Mouse (Mus musculus) liver, postnatal 0 days (tissue): ENCODE measurements around the gene Zfp786. TPM values are rescaled to one million over a fixed set of nuclear protein-coding genes. Genes with fewer than 3 reads are reported as not detected.
A peak's percentile ranks its signal among the peaks of the same experiment; 100 is the strongest.

Experiments used
- ATAC-seq: fragments of 200-750 bp; cut with Nextera tagmentation; 2 replicates; pipeline ENCODE4 v1.8.0; 2017; ENCODE audit warnings: mild to moderate bottlenecking, moderate library complexity
- DNase-seq: peaks from one replicate; pipeline ENCODE4 v3.0.0-alpha.2; 2016
- H3K27ac ChIP-seq: fragments of 300-500 bp; sonication (generic); 2 replicates; pipeline ENCODE4 v1.5.1; 2014; ENCODE audit warnings: antibody characterized with exemption, moderate library complexity, mild to moderate bottlenecking, low read depth
- H3K27me3 ChIP-seq: fragments of 300-500 bp; sonication (generic); 2 replicates; pipeline ENCODE4 v1.6.1; 2014; ENCODE audit warnings: low read length, control low read depth, mixed read lengths; ENCODE audit not compliant: insufficient read depth
- H3K36me3 ChIP-seq: fragments of 300-500 bp; sonication (generic); replicated peaks from 2 replicates; pipeline ENCODE4 v1.6.1; 2014; ENCODE audit warnings: mild to moderate bottlenecking, control low read depth, low read length, moderate library complexity, mixed read lengths; ENCODE audit not compliant: insufficient read depth
- H3K4me1 ChIP-seq: fragments of 300-500 bp; sonication (generic); 2 replicates; pipeline ENCODE4 v1.6.1; 2014; ENCODE audit warnings: antibody characterized with exemption, mild to moderate bottlenecking, control low read depth; ENCODE audit not compliant: insufficient read depth
- H3K4me2 ChIP-seq: fragments of 300-500 bp; sonication (generic); 2 replicates; pipeline ENCODE4 v1.6.1; 2014; ENCODE audit warnings: low read depth, mild to moderate bottlenecking, low read length, moderate library complexity, mixed read lengths
- H3K4me3 ChIP-seq: fragments of 300-500 bp; sonication (generic); 2 replicates; pipeline ENCODE4 v1.5.1; 2014; ENCODE audit warnings: low read depth, low read length
- H3K9ac ChIP-seq: fragments of 300-500 bp; sonication (generic); replicated peaks from 2 replicates; pipeline ENCODE4 v1.6.1; 2014; ENCODE audit warnings: mild to moderate bottlenecking, moderate library complexity
- H3K9me3 ChIP-seq: fragments of 300-500 bp; sonication (generic); 2 replicates; pipeline ENCODE4 v1.6.1; 2016; ENCODE audit warnings: mild to moderate bottlenecking, control low read depth, low read length, mixed read lengths
- CTCF ChIP-seq: sonication (generic); IDR thresholded peaks from 2 replicates; pipeline ENCODE4 v1.5.1; 2016; ENCODE audit warnings: antibody characterized with exemption, low read depth
- EP300 ChIP-seq: IDR thresholded peaks from 2 replicates; pipeline ENCODE4 v1.6.1; 2016; ENCODE audit warnings: antibody characterized with exemption, low read depth, mild to moderate bottlenecking
- WGBS: fragments of 180-500 bp; shearing (Covaris S2); extraction: QIAGEN DNeasy Blood & Tissue Kit; methylation state at CpG from one replicate; pipeline ENCODE4 v1.1.7; 2014; ENCODE audit not compliant: insufficient replicate concordance; 5-methylcytosine and 5-hydroxymethylcytosine counted together
- polyA plus RNA-seq: library from polyadenylated mRNA; unstranded; fragments of >200 nt; fragmentation: Nextera tagmentation; extraction: Ambion mirVana; gene quantifications from 2 replicates; pipeline ENCODE4 v1.2.1, GENCODE M21; 2015

Gene Zfp786
- polyA plus RNA-seq, 1 experiment from 2014 or later: 0.51 TPM

DNA sequence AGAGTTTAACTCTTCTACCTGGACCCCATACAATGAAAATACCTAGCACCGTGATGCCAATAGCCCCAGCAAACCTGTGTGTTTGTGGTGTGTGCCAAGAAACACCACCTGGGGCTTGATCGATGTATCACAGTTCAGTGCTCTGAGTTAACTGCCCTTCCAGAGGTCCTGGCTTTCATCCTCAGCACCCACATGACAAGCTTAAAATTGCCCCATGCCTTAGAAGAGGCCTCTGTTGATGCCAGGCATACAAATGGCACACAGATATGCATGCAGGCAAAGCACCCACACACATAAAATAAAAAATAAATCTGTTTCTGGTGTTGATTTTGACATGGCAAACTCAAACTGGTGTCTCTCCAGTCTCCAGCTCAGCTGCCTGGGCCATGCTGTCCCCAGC is 38.1 kb downstream of the Zfp786 start:
- Histone ChIP-seq H3K4me1 (peaks cover 4% of the 10 kb centered on the region), H3K27me3 (no peaks in the 10 kb centered on the region), H3K27ac (no peak overlapping the region), H3K4me3 (no peak overlapping the region), H3K9ac (no peak overlapping the region), H3K36me3 (peaks cover 19% of the 10 kb centered on the region), H3K9me3 (no peaks in the 10 kb centered on the region), H3K4me2 (no peak overlapping the region)
- DNase-seq: no peak
- WGBS: 78% methylated on average over 2 of the region's 2 CpGs
- TF ChIP-seq CTCF: no peak
- TF ChIP-seq EP300: no peak
- no peak for ATAC-seq

- Histone ChIP-seq H3K27ac (no peak overlapping the region), H3K9ac (no peak overlapping the region), H3K4me1 (peaks cover 4% of the 10 kb centered on the region), H3K27me3 (no peaks in the 10 kb centered on the region), H3K4me2 (no peak overlapping the region), H3K9me3 (no peaks in the 10 kb centered on the region), H3K4me3 (no peak overlapping the region), H3K36me3 (peaks cover 5% of the 10 kb centered on the region)
- WGBS: 36% methylated on average over 2 of the region's 2 CpGs
- peak; percentile 64 for DNase-seq
- TF ChIP-seq CTCF (no peak), EP300 (no peak)
- peak; percentile 38 for ATAC-seq
Observed at GRCm38 (mm10) chr6:47790745-47791144, 39.9 kb downstream of the Zfp786 start.

DNA sequence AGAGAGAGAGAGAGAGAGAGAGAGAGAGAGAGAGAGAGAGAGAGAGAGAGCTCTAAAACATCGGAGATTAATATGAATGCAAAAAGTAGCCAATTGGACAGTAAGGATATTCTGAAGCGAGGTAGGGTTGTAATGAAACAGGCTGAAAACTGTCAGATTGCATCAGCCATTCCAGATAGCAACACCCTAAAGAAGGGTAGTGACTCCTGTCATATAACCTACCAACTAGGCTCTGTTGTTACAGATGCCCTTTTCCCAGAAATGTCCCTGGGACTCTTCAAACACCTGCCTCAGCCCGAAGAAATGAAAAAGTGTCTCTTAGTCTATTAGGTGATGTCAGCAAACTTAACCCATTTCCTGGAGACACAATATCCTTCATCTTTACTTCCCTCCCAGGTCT is 41.8 kb downstream of the Zfp786 start:
- H3K27me3 ChIP-seq: no peaks in the 10 kb centered on the region
- H3K27ac ChIP-seq: peak overlapping the region; percentile 95
- H3K4me2 ChIP-seq: peak overlapping the region; percentile 84
- H3K36me3 ChIP-seq: no peaks in the 10 kb centered on the region
- H3K4me3 ChIP-seq: peak overlapping the region; percentile 55
- TF ChIP-seq CTCF (no peak), EP300 (no peak)
- no peak for DNase-seq
- H3K4me1 ChIP-seq: peaks cover 4% of the 10 kb centered on the region
- WGBS: 25% methylated on average over 3 of the region's 3 CpGs
- H3K9ac ChIP-seq: peak overlapping the region; percentile 79
- peak; percentile 14; the same call in 1 of the 2 replicates for ATAC-seq
- H3K9me3 ChIP-seq: no peaks in the 10 kb centered on the region

GRCm38 (mm10) chr6:47787941-47788736 is 42.5 kb downstream of the Zfp786 start:
- Histone ChIP-seq H3K27ac (peak overlapping the region; percentile 95), H3K36me3 (no peaks in the 10 kb centered on the region), H3K4me1 (peaks cover 4% of the 10 kb centered on the region), H3K27me3 (no peaks in the 10 kb centered on the region), H3K4me2 (peak overlapping the region; percentile 84), H3K9ac (peak overlapping the region; percentile 79), H3K9me3 (no peaks in the 10 kb centered on the region), H3K4me3 (peak overlapping the region; percentile 55)
- ATAC-seq (peak; percentile 92), DNase-seq (peak; percentile 74)
- WGBS: under 1% methylated on average over 18 of the region's 18 CpGs
- peak; percentile 67 for TF ChIP-seq EP300
- peak; percentile 30 for TF ChIP-seq CTCF

DNA sequence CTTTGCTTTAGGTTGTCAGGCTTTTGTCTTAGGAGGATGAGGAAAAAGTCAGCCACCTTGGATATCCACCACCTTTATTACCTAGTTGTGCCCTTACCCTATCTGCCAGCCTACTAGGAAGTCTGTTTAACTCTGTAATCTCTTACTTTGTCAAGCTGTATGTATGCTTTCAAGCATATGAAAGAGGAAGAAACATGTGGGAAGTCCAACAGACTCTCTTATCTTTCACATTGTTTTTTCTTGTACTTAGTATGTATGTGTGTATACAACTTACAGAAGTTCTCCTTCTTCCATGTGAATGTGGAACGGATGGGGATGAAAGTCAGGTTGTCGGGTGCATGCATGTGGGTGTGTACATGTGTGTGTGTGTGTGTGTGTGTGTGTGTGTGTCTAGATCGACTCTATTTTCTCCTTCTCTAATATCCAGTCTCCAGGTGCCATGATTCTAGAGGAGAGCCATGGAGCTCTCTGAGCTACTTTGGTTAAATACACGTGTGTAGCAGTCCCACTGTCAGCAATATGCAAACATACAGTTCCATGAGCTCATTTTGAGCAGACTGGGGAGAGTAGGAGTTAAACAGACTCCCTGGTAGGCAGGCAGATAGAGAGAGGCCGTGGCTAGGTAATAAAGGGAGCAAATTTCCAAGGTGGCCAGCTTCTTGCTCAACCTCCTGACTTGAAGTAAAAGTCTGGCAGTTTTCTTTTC is 45.8 kb downstream of the Zfp786 start:
- peaks cover 4% of the 10 kb centered on the region for H3K4me1 ChIP-seq
- no peaks in the 10 kb centered on the region for H3K36me3 ChIP-seq
- H3K27ac ChIP-seq: no peak overlapping the region
- no peak for TF ChIP-seq EP300
- no peak for TF ChIP-seq CTCF
- DNase-seq (no peak), ATAC-seq (no peak)
- H3K9me3 ChIP-seq: no peaks in the 10 kb centered on the region
- 57% methylated on average over 5 of the region's 5 CpGs for WGBS
- no peak overlapping the region for H3K4me3 ChIP-seq
- no peak overlapping the region for H3K9ac ChIP-seq
- no peak overlapping the region for H3K4me2 ChIP-seq
- H3K27me3 ChIP-seq: no peaks in the 10 kb centered on the region

DNA sequence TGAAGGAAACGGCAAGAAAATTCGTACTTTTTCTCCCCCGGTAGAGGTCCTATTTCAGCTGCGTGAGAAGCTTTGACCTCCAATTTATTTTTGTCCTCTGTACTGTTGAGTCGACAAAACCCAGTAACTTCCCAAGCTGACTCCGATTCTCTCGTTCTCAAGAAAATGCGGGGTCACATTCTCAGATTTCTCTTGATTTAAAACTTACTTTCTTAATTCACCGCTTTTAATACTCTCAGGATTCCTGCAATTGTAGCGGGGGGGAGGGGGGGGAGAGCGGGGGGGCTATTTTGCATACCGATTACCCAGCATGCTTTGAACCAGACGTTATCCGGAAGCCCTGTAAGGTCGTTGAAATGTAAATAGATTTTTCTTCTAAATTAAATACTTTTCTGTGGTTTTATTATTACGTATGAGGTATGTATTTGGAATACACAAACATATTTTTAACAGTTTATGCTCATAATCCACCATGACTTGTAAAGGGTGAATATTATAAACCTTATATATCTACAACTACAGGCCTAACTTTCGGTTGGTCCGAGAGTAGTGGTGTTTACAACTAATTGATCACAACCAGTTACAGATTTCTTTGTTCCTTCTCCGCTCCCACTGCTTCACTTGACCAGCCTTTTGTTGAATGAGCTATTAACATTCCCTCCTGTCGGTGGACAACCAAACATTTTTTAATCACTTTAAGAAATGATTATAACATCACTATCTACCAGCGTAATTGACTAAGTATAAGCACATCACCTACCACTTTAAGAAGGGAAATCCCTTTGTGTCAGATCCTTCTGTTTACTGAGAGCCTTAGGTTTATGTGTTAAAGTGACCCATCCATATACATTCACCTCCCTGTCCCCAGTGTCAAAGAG is 49.3 kb downstream of the Zfp786 start:
- peak overlapping the region; percentile 58 for H3K4me2 ChIP-seq
- WGBS: 0% methylated on average over 21 of the region's 21 CpGs
- peak overlapping the region; percentile 50 for H3K4me3 ChIP-seq
- no peaks in the 10 kb centered on the region for H3K27me3 ChIP-seq
- peaks cover 4% of the 10 kb centered on the region for H3K4me1 ChIP-seq
- no peaks in the 10 kb centered on the region for H3K36me3 ChIP-seq
- peak overlapping the region; percentile 56 for H3K9ac ChIP-seq
- H3K27ac ChIP-seq: peak overlapping the region; percentile 58
- no peaks in the 10 kb centered on the region for H3K9me3 ChIP-seq
- TF ChIP-seq CTCF (peak; percentile 15; the same call in 1 of the 2 replicates), EP300 (peak; percentile 37; the same call in 1 of the 2 replicates)
- ATAC-seq: peak; percentile 57
- DNase-seq: peak; percentile 80
